Mouse (Mus musculus): Measurements from ENCODE around the gene Bpifb4.

Bpifb4 gene

DNA sequence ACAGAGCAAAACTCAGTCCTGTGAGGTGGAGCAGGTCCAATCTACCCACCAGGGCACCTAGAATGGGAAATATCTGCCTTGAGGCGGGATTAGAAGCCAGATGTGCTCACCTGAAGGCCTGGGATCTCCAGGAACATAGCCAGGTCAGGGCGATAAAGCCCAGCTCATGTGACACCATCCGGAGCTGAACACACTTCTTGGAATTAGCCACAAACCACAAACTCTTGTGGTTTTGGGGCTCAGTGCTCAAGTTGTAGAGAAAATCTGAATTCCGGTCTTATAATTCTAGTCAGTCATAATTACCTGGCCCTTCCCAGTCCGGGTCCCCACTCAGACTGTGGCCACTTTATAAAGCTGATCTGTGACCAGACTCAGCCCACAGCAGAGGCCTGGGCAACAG is at the start of gene Bpifb4:
Gene Bpifb4, plus strand, starts transcription at position 370 of the 400 bp plus-strand sequence.
- DNase-seq (ENCODE audit: low read depth): no peak

DNA sequence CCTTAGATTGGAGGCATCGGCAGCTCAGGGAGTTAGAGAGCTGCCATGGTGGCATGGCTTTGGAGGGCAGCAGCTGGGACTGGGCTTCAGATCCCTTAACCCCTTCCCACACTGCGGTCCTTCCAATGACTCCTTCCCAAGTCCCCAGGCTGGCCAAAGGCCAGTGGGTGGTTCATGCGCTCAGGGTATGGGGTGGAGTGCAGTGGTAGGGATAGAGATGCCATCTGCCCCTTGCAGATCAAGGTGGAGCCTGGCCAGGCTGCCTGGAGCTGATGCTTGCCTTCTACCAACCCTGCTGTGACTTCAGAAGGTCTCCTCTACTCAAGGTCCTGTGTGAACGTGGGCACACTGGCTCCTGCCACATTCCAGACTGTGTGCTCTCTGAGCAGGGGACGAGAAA is 38.9 kb upstream of the Bpifb4 start:
- no peak for DNase-seq (ENCODE audit: low read depth)

DNA sequence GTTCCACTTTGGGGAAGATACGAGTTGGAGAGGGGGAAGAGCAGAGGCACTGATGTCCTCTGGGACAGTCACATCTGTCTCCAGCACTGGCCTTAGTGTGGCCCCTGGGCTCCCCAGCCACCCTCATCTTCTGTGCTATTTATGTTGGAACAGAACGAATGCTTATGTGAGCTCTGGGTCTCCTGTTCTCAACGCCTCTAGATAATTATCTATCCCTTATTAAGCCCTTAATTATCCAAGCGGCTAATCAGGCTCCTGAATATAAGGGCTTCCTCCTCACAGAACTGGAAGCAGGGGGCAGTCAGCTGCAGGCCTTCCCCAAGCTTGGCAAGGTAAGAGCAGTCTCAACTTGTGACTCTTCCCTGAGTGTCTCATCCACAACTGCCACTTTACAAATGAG is 37.9 kb upstream of the Bpifb4 start, which contains the start of gene Bpifb6:
Gene Bpifb6, plus strand, starts transcription at position 301 of the 400 bp plus-strand sequence.
- DNase-seq (ENCODE audit: low read depth): no peak

DNA sequence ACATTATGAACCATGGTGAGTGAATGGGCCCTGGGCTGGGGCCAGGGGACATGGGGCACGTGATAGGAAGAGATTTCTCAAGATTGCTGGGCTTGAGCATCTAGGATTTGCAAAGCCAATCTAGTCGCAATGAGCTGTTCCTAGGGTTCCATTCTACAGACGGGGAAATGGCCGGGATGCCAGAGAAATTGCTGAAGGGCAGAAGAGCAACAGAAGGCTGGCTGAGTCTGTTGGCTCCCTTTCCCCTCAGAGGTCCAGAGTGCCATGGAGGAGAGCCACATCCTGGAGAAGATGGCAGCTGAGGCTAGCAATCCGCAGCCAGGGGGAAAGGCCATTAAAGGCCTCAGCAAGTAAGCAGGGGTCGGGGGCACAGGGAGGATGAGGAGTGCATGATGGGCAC is 35.3 kb upstream of the Bpifb4 start:
- DNase-seq (ENCODE audit: low read depth): no peak

DNA sequence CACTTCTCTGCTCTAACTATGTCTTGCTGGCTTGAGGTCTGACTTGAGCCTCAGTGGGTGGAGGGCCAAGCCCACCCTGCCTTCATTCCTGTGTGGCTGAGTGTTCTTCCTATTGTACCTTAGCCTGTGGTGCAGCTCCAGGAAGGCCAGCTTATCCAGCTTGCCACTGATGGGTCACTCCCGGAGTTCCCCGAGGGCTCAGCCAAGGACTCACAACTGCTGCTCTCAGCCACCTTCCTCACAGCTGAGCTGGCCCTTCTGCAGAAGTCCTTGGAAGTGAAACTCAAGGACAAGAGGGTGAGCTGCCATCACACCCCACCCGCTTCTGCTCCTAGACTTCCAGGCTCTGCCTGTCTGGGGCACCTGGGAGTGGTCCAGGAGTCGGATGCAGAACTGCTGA is 31.4 kb upstream of the Bpifb4 start:
- DNase-seq (ENCODE audit: low read depth): no peak

DNA sequence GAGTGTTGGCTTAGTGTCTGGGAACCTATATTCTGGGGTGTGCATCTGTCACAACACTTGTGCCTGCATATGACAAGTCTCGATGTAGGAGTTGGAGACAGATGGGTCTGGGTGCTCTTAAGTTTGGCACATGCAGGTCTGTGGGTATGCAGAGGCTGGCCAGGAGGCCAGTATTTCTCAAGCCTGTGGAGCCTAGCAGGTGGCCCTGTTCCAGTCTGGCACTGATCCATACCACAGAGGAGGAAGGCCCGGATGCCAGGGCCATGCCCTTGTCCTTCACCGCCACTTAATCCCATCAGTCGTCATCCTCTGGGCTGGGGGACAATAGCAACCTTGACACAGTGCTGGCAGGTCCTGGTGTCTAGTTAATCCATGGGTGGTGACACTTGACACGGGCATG is 23.9 kb upstream of the Bpifb4 start:
- DNase-seq (ENCODE audit: low read depth): no peak

DNA sequence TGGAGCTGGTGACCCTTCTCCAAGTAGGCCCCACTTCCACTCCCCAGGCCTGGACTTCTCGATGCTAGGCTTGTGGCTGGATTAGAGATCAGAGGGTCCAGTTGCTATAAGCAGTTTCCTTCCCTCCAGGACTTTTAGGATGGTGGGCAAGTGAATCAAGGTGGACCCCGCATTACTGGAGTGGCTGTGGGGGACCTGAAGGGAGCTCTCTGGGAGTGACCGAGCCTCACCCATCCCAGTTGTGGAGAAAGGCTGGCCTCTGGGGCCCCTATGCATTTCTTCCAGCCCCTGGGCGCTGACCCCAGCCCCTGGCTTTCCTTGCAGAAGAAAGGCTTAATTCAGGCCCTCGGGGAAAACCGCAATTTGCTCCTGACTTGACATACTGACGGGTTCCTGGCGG is 20.1 kb upstream of the Bpifb4 start, which contains the start of gene Bpifb3:
Gene Bpifb3, plus strand, starts transcription at position 301 of the 400 bp plus-strand sequence.
- no peak for DNase-seq (ENCODE audit: low read depth)

DNA sequence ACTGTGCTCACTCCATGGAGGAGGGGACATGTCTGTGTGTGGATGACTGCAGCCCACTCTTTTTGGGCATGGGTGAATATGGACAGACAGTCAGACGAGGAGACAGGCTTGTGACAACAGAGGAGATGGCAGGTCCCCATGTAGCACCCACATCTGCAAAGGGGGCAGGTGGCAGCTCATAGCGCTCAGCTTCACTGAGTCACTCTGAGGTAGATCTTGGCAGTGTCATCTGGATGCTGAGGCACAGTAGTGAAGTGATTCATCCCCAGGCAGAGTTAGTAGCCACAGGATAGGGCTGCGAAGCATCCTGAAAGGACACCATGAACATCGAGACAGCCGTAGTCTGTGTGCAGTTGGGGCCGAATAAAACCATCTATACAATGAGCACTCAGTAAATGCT is 16.8 kb upstream of the Bpifb4 start:
- DNase-seq (ENCODE audit: low read depth): no peak

DNA sequence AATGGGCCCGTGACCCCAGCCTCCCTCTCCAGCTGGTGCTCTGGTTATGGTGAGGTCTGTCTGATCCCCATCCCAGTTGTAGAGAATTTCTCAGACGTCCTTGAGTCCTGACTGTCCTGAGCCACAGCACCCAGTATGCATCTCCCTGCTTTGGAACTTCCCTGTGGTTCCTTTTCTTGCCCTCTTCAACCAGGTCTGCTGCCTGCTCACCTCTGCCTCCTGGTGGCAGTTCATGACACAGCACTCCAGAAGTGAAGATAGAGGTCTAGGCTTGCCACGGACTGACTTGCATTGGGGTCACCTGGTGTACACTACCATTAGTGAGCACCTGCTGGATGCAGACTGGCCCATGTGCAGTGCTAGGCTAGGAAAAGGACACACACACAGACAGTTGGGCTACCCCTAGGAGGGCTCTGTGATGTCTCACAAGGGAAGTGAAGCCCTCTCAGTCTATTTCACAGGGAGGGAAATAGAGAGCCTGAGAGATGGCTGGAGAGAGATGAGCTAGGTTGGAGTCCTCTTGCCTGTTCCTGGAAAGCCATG is 8.1 kb upstream of the Bpifb4 start:
- peak; percentile 46 for DNase-seq (ENCODE audit: low read depth)

DNA sequence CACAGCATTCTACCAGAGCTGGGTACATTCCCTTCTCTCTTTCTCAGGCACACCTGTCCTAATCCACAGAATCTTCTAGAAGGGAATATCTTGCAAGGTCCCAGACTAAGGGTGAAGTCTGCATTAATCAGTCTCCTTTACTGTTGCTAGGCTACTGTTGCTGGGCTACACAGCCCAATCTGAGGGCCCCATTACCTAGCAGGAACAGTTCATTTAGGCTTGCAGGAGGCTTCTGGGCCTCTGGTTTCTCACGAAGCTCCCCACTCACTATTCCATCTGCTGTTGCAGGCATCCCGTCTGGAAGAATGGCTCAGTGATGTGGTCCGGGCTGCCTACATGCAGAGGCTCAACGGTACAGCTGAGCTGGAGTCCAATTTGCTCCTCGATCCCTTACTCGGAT is 6.9 kb upstream of the Bpifb4 start:
- no peak for DNase-seq (ENCODE audit: low read depth)

DNA sequence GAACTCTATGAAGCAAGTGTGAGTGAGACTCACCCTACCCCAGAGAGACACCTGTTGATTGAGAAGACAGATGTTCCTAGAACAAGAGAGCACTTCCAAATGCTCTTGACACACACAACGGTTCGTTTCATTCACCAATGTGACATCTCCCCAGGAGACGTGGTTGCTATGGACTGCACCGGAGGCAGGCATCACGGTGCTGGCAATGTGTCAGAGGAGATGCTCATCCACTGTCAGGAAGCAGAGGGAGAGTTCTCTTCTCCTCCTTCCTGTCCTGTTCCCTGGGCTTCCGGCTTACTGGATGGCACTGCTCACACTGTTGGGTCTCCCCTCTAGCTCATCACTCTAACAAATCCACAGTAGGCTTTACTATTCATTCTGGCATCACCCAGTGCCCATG is 4.7 kb upstream of the Bpifb4 start:
- DNase-seq (ENCODE audit: low read depth): no peak

DNA sequence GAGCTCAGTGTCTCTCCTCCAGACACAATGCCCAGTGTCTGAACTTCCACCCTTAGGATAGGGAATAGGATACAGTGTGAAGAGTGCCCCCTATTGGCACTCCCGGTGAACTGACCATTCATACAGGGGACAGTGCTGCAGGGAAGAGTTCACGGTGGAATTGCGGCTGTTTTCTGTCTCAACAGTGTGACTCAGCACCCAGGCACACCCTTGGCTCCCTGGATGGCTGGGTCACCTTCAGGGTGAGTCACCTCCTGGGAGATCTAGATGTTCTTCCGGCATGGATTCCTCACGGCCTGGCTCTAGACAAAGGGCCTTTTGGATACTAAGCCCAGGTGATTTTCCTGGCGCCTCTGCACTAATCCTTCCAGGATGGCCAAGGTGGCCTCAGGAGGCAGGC is 2.7 kb upstream of the Bpifb4 start:
- DNase-seq (ENCODE audit: low read depth): no peak

DNA sequence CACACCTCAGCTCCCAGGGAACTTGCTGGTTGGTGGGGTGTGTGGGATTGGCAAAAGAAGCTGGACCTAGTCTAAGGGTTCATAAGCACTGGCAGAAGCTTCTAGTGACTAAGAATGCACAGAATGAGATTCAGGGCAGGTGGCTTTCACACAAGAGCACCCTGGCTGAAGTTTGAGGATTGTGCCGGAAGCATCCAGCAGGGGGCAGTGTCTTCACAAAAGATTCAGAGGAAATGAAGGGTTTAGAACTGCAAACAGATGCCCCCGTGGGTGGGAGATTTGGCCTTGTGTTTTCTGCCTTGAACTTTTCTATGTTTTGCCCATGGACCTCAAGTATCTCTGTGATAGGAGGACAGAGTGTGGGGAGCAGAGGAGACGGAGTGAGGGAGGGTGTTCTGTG is 5.5 kb downstream of the Bpifb4 start:
- peak; percentile 64 for DNase-seq (ENCODE audit: low read depth)

DNA sequence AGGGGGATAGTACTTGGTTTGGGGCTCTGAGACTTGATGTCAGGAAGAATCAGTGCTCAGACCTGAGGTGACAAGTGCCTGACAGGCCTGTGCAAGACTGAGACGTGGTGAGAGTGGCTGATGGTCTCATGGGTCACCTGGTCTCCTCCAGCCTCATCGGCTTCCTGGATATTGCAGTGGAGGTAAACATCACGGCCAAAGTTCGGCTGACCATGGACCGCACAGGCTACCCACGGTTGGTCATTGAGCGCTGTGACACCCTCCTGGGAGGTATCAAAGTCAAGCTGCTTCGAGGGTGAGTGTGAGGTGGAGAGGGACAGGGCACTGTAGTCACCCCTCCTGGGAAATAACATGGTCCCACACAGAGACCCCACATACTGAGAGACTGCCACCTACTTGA is 6.6 kb downstream of the Bpifb4 start:
- DNase-seq (ENCODE audit: low read depth): no peak

DNA sequence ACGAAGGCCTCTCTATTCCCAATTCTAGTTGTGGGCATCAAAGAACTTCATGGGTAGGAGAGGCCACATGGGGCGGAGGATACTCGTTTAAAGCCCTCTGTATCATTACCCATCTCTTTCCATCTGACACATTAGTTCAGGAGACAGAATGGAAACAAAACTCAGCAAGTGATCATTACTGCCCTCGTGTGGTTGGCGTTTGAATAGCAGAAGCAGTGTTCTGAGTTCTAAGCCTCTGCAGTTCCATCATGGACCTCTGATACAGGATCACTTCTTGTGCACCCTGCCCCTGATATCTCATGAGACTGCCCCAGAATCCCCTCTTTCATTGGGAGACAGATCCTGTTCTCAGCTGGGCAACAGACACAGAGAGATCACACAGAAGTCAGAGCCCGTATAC is 14.9 kb downstream of the Bpifb4 start:
- peak; percentile 77 for DNase-seq (ENCODE audit: low read depth)

DNA sequence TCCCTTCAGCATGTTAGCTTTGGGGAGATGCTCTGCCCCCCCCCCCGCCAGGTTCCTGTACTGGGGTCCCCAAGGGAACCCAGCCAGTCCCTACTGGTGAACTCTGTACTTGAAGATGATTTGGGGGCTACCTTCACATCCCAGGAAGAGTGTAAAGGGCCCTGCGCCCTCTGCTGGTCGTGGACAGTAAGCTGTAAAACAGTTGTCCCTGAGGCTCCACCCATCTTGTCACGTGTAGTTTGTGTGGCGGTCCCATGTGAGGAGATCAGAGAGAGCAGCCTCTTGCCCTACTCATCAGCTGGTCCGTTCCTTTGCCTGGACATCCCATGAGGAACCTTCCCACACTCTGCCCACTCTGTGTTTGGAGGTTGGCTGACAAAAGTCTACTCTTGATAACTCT is 15.8 kb downstream of the Bpifb4 start:
- peak; percentile 69 for DNase-seq (ENCODE audit: low read depth)

DNA sequence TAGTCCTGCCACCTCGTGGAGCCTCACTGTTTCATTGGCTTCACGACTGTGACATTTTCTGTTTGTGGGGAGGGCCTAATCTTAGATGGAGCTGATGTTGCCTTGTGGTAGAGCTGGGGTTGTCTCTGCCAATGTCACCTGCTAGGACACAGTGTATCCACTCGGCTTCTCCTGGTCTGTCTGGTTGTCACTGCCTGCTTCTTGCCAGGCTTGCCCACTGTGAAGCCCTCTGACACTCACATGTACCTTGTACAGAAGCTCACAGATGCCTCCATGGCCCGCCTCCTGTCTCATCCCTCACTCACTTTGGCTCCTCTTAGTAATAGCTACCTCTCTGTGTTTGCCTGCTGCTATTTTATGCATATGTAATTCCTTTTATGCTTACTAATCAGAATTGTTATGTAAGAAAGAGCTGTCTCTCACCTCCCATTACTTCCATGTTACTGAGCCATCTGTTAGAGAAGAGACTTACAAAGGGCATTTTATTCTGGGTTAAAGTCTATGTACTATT is 24.9 kb downstream of the Bpifb4 start:
- no peak for DNase-seq (ENCODE audit: low read depth)

DNA sequence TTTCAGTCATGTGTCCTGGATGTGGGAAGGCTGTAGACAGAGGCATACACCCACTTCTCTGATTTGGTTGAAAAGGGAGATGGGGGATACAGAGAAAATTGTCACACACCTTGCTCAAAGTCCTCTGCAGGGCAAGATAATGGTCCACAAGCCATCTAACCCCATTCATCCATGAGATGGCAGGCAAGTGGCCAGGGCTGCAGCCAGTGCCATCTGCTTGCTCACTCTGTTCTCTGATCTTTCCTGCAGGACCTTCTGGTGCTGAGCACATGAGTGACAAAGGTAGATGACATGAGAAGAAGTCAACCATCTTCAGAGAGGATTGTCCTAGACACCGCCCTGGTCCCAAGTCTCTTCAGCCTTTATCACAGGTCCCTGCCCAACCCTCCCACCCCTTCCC is 25.3 kb downstream of the Bpifb4 start:
- no peak for DNase-seq (ENCODE audit: low read depth)

DNA sequence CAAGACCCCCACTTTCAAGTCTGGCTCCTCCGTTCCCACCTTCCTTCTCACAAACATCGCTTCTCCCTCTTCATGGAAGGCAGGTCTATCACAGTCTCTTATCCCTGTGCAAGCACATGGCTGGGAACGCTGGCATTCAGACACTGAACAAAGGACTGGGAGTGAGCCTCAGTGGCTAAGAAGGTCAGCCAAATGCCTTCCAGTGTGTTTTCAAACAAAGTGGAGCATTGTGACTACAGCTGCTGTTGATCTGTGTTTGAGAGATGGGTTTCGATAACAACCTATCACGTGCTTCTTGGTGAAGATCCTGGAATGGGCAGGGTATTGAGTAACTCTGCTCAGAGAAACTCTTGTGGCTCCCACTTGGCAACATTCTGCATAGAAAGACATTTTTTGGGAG is 32.2 kb downstream of the Bpifb4 start:
- DNase-seq (ENCODE audit: low read depth): no peak

DNA sequence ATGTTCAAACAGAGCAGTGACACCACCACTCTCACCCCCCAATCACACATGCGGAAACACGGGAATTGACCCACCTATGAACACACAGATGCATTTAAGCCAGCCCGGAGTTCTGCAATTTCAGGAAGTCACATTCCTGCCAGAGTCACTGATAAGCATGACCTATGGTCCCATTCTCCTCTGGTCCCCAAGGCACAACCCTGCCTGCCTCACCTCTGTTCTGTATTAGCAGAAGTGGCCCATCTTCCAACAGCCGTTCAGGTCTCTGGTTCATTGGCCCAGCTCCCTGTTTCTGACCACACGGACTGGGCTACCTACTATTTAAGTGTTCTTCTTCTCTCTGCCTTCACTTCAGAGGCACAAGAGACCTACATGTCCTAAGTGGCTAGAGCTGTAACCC is 36.6 kb downstream of the Bpifb4 start, which contains the start of gene Bpifa6:
Gene Bpifa6, plus strand, starts transcription at position 364 of the 400 bp plus-strand sequence.
- DNase-seq (ENCODE audit: low read depth): no peak

DNA sequence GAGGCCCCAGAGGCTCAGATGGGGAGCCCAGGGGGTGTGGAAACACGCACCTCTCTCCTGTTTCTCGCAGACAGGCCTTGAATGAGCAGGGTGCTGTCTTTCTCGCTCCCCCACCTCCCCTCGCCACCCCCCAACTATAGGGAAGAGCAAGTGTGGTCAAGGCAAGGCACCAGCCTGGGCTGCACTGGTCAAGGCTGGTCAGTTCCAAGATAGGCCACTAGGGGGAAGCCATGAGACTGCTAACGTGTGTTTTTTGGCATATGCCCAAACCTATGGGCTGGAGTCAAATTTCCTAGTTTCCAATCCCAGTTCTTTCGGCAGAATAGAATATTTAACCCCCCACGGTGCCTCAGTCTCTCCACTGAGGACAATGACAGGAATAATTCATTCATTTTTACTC is 57.8 kb downstream of the Bpifb4 start:
- peak; percentile 49 for DNase-seq (ENCODE audit: low read depth)

DNA sequence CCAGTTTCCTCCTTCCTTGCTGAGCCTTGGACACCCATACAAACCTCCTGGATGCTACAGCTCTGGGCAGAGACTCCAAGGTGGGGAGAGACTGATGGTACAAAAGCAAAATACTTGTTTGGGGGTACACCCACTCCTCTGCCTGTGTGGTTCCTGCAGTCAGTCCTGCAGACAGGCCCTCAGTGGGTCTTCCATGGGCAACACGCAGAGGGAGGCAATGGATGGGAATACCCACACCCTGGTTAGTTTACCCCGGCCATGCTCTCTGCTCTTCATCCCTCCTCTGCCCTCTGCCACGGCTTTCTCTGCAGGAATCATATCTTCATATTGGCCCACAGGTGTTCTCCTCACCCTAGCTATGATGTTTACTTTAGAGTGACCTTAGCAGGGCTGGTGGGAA is 62.5 kb downstream of the Bpifb4 start:
- no peak for DNase-seq (ENCODE audit: low read depth)

DNA sequence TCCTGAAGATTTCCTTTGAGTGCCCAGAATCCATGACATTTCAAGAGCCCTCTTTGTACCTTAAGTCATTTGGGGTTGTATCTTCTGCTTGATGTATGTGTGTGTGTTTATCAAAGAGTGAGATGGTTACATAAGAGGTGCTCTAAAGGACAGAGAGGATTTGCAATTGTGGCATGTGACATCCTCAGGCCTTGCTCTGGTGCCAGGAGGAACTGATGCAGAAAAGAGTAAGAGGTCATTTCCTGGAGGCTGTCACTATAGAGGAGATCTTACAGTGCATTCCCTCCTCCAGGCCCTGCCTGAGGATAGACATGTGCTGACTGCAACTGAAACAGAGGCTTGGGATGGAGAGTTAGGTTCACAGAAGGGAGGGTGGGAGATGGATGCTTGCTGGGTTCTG is 63.0 kb downstream of the Bpifb4 start:
- no peak for DNase-seq (ENCODE audit: low read depth)

DNA sequence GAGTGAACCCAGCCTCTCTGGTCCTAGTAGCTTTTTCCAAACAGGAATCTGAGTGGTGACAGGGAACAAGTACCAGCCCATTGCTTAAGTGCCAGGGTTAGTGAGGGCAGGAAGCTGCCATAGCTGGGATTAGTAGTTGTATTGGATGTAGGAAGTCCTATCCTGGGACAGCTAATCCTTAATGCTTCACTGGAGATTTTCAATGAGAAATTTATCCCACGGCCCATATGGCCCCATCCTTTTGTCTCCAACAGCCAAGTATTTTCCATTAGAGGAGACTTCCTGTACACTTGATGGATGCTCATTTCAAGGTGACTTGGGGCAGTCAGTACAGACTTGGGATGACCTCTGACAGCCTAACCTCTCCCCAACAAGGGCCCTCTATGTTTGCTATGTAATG is 66.4 kb downstream of the Bpifb4 start:
- no peak for DNase-seq (ENCODE audit: low read depth)

All from induced T-regulatory cell, adult 2 months (primary cell).